Mouse (Mus musculus): ENCODE measurements around the gene Dapk2. TPM values are rescaled to one million over a fixed set of nuclear protein-coding genes. Genes with fewer than 3 reads are reported as not detected.

The Dapk2 gene
- polyA plus RNA-seq, 1 experiment from 2014 or later = 4.8 TPM

DNA sequence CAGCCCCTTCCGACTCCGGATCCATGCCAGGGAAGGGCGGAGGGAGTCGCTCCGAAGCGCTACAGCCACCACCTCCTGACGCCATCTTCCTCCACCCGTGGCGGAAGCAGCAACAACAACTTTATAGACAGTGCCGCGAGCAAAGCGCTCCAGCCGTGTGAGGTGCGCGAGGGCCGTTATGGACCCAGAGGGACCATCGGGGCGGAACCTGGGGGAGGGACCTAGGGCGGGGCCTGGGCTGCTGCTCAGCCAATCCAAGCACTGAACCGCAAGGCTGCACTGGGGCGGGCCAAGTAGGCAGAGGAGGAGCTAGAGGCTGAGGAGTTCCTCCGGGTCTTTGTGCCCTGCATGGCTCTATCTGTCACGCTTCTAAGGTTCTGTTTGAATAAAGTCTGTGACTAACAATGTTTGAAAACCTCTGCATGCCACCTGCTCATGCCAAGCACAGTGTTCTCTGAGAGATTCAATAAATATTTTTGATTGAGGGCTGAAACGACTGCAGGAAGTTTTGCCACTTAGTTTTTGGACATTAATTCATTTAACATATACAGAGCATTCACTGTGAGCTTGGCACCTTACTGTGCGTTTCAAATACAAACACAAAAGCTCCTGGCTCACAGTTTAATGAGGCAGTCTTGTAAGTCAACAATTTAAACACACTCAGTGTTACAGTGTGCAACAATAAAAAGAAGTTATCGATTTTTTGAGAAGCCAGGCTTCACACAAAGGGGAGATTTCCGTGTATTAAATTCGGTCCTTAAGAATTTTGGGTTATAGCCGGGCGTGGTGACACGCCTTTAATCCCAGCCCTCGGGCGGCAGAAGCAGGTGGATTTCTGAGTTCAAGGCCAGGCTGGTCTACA lies 33.1 kb upstream of the Dapk2 start:
- H3K9ac ChIP-seq = peak overlapping the region; percentile 82
- no peaks in the 10 kb centered on the region for H3K9me3 ChIP-seq (replicated peaks)
- peak overlapping the region; percentile 85 for H3K4me3 ChIP-seq (replicated peaks)
- H3K4me1 ChIP-seq = peaks cover 36% of the 10 kb centered on the region
- 19% methylated on average over 33 of the region's 33 CpGs for WGBS
- peak; percentile 98 for ATAC-seq (replicated peaks; ENCODE audit: low FRiP score)
- peak overlapping the region; percentile 73 for H3K4me2 ChIP-seq
- H3K27me3 ChIP-seq = no peaks in the 10 kb centered on the region
- H3K36me3 ChIP-seq = 0 out of 2 replicates have a peak, but pooled peaks cover 5% of the 10 kb centered on the region
- H3K27ac ChIP-seq = peak overlapping the region; percentile 94

- peaks cover 12% of the 10 kb centered on the region for H3K36me3 ChIP-seq
- H3K9me3 ChIP-seq (replicated peaks) = no peaks in the 10 kb centered on the region
- no peaks in the 10 kb centered on the region for H3K27me3 ChIP-seq
- ATAC-seq (replicated peaks; ENCODE audit: low FRiP score) = no peak
- H3K9ac ChIP-seq = no peak overlapping the region
- peak overlapping the region; percentile 73 for H3K4me2 ChIP-seq
- H3K4me1 ChIP-seq = peaks cover 36% of the 10 kb centered on the region
- H3K4me3 ChIP-seq (replicated peaks) = peak overlapping the region; percentile 80
- 53% methylated on average over 12 of the region's 12 CpGs for WGBS
- peak overlapping the region; percentile 94 for H3K27ac ChIP-seq
These were observed 32.2 kb upstream of the Dapk2 start for GRCm38 (mm10) chr9:66125543-66126455.

DNA sequence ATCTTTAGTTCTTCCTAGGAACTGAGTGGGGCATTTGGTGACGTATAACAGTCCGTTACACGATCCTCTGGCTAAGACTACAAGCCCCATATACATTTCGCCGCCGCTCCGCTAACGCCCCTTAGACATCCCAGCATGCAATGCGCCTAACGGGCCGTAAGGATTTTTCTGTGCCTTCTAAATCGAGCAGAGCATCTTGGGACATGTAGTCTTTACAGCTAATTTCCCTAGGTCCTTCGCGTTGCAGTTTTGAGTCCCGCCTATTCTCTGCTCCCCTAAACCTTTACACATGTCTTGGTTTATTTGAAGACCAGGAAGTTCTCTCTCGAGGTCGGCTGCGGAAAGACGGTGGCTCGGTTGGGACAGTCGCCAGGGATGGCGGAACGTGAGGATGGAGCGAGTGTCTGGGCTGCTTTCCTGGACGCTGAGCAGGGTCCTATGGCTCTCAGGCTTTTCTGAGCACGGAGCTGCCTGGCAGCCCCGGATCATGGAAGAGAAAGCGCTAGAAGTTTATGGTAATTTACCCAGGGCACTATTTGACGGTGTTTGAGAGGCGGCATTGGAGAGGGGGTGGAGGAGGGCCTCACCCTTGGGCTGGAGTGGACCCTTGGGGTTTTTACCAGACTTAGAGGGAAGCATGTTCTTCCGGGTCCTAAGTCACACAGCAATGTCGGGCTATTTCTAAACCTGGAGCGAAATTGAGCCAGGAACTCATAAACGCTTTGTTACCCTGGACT lies 31.4 kb upstream of the Dapk2 start, which contains the start of the genes Snx1 and Ciao2a:
Gene Snx1 (minus strand): TSS at position 132 of the 737 bp plus-strand sequence.
Gene Ciao2a (plus strand): TSS at position 156 of the 737 bp plus-strand sequence.
- WGBS = 1% methylated on average over 34 of the region's 34 CpGs
- peak within 1 kb of the TSS; percentile 80 for H3K4me3 ChIP-seq (replicated peaks)
- ATAC-seq (replicated peaks; ENCODE audit: low FRiP score) = peak; percentile 78
- peak within 1 kb of the TSS; percentile 88 for H3K27ac ChIP-seq
- no peaks in the 10 kb centered on the region for H3K9me3 ChIP-seq (replicated peaks)
- H3K9ac ChIP-seq = peak within 1 kb of the TSS; percentile 72
- H3K27me3 ChIP-seq = no peaks in the 10 kb centered on the region
- peak within 1 kb of the TSS; percentile 73 for H3K4me2 ChIP-seq
- H3K36me3 ChIP-seq = peaks cover 14% of the 10 kb centered on the region
- H3K4me1 ChIP-seq = peaks cover 36% of the 10 kb centered on the region

DNA sequence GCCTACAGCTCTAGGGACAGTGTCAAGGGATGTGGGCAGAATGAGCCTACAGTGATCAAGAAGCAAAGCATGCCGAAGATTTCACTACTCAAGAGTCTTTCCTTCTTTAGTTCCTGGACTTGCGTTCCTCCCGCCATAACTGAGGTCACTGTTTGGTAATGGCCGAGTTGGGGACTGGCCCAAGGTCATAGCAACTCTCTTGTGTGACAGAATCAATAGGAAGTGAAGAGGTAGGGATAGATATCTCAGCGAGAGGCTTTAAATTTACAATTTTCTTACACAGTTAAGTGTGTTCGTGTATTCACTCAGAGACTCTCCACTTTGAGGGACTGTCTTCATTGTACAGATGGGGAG lies 30.9 kb upstream of the Dapk2 start:
- Histone ChIP-seq H3K9me3 (replicated peaks) (no peaks in the 10 kb centered on the region), H3K4me1 (peaks cover 36% of the 10 kb centered on the region), H3K36me3 (peaks cover 18% of the 10 kb centered on the region), H3K4me2 (peak overlapping the region; percentile 73), H3K4me3 (replicated peaks) (peak overlapping the region; percentile 80), H3K27me3 (no peaks in the 10 kb centered on the region), H3K27ac (peak overlapping the region; percentile 88), H3K9ac (peak overlapping the region; percentile 72)
- ATAC-seq (replicated peaks; ENCODE audit: low FRiP score) = no peak
- 39% methylated on average over 6 of the region's 6 CpGs for WGBS

GRCm38 (mm10) chr9:66127884-66128283 lies 30.1 kb upstream of the Dapk2 start:
- 89% methylated on average over 4 of the region's 4 CpGs for whole genome bisulfite sequencing
- Histone ChIP-seq H3K4me2 (peak overlapping the region; percentile 73), H3K4me1 (peaks cover 32% of the 10 kb centered on the region), H3K4me3 (replicated peaks) (peak overlapping the region; percentile 80; the same call in 1 of the 2 replicates), H3K36me3 (peaks cover 25% of the 10 kb centered on the region), H3K9me3 (replicated peaks) (no peaks in the 10 kb centered on the region), H3K9ac (0 out of 2 replicates have a peak overlapping the region, but pooled peaks have one; percentile 72), H3K27ac (no peak overlapping the region), H3K27me3 (no peaks in the 10 kb centered on the region)
- no peak for ATAC-seq (replicated peaks; ENCODE audit: low FRiP score)

GRCm38 (mm10) chr9:66131466-66131865 lies 26.6 kb upstream of the Dapk2 start:
- ATAC-seq (replicated peaks; ENCODE audit: low FRiP score) = no peak
- Histone ChIP-seq H3K4me3 (replicated peaks) (no peak overlapping the region), H3K9ac (no peak overlapping the region), H3K4me1 (peaks cover 9% of the 10 kb centered on the region), H3K9me3 (replicated peaks) (no peaks in the 10 kb centered on the region), H3K36me3 (peaks cover 57% of the 10 kb centered on the region), H3K27ac (no peak overlapping the region), H3K27me3 (no peaks in the 10 kb centered on the region), H3K4me2 (no peak overlapping the region)
- WGBS = 95% methylated on average over 2 of the region's 2 CpGs

DNA sequence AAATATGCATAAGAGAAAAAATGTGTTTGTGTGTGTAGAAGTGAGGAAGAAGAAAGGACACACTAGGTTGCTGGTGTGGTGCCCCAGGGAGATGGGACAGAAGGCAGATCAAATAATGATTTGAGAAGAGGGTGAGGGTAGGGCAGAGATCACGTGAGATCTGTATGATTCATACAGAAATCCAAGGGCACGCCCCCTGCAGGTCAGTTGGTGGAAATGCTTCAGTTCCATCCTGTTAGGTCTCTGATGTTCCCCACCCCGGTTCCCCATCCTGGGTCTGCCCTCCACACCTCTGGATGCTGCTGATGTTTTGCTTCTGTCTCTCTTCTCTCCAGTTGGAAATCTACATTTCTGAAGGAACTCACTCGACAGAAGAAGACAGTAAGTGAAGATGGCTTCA lies 22.1 kb upstream of the Dapk2 start:
- no peaks in the 10 kb centered on the region for H3K9me3 ChIP-seq (replicated peaks)
- 61% methylated on average over 4 of the region's 4 CpGs for WGBS
- no peak for ATAC-seq (replicated peaks; ENCODE audit: low FRiP score)
- peaks cover 87% of the 10 kb centered on the region for H3K36me3 ChIP-seq
- no peak overlapping the region for H3K27ac ChIP-seq
- H3K4me2 ChIP-seq = no peak overlapping the region
- H3K9ac ChIP-seq = no peak overlapping the region
- no peaks in the 10 kb centered on the region for H3K27me3 ChIP-seq
- H3K4me3 ChIP-seq (replicated peaks) = no peak overlapping the region
- no peaks in the 10 kb centered on the region for H3K4me1 ChIP-seq

- Histone ChIP-seq H3K4me2 (no peak overlapping the region), H3K27ac (no peak overlapping the region), H3K27me3 (no peaks in the 10 kb centered on the region), H3K36me3 (peaks cover 75% of the 10 kb centered on the region), H3K9ac (no peak overlapping the region), H3K9me3 (replicated peaks) (no peaks in the 10 kb centered on the region), H3K4me3 (replicated peaks) (no peak overlapping the region), H3K4me1 (no peaks in the 10 kb centered on the region)
- 94% methylated on average over 7 of the region's 7 CpGs for WGBS
- ATAC-seq (replicated peaks; ENCODE audit: low FRiP score) = no peak
These were observed 19.8 kb upstream of the Dapk2 start for GRCm38 (mm10) chr9:66138193-66138592.

DNA sequence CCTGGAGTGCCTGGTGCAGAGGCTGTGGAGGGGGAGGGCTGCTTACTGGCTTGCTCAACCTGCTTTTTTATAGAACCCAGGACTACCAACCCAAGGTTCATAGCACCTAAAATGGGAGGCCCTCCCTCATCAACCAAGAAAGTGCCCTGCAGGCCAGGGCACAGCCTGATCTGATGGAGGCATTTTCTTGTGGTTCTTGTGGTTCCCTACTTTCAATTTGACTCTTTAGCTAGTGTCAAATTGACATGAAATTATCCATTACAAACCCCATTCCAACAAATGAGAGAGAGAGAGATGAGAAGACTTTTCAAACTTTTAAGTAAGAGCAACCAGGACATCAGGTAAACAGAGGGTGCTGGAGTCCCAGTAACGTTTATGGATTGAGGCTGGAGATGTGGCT lies 15.8 kb upstream of the Dapk2 start:
- ATAC-seq (replicated peaks; ENCODE audit: low FRiP score) = no peak
- Histone ChIP-seq H3K36me3 (peaks cover 38% of the 10 kb centered on the region), H3K4me1 (no peaks in the 10 kb centered on the region), H3K4me3 (replicated peaks) (no peak overlapping the region), H3K9ac (no peak overlapping the region), H3K4me2 (no peak overlapping the region), H3K27ac (no peak overlapping the region), H3K9me3 (replicated peaks) (no peaks in the 10 kb centered on the region), H3K27me3 (no peaks in the 10 kb centered on the region)
- 74% methylated on average over 1 of the region's 1 CpGs for WGBS

DNA sequence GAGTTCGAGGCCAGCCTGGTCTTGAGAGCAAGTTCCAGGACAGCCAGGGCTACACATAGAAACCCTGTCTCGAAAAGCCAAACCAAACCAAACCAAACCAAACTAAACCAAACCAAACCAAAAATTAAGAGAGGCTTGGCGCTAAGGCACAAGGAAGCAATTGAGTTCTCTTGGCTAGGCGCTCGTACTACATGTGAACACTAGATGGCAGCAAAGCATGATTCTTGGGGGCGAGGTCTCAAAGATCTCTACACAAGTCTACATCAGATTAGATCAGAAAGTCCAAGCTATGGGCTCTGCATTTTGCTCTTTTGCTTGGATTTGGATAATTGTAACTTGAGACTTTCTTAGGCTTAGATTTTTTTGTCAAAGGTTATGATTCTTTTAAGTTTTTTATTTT lies 13.8 kb upstream of the Dapk2 start:
- WGBS = 7% methylated on average over 6 of the region's 6 CpGs
- H3K9ac ChIP-seq = no peak overlapping the region
- ATAC-seq (replicated peaks; ENCODE audit: low FRiP score) = no peak
- H3K4me2 ChIP-seq = no peak overlapping the region
- no peak overlapping the region for H3K27ac ChIP-seq
- no peak overlapping the region for H3K4me3 ChIP-seq (replicated peaks)
- no peaks in the 10 kb centered on the region for H3K27me3 ChIP-seq
- H3K4me1 ChIP-seq = no peaks in the 10 kb centered on the region
- H3K36me3 ChIP-seq = peaks cover 20% of the 10 kb centered on the region
- no peaks in the 10 kb centered on the region for H3K9me3 ChIP-seq (replicated peaks)

- Histone ChIP-seq H3K4me1 (no peaks in the 10 kb centered on the region), H3K36me3 (0 out of 2 replicates have a peak, but pooled peaks cover 3% of the 10 kb centered on the region), H3K4me3 (replicated peaks) (no peak overlapping the region), H3K9ac (no peak overlapping the region), H3K9me3 (replicated peaks) (no peaks in the 10 kb centered on the region), H3K27ac (no peak overlapping the region), H3K27me3 (no peaks in the 10 kb centered on the region), H3K4me2 (no peak overlapping the region)
- no peak for ATAC-seq (replicated peaks; ENCODE audit: low FRiP score)
These were observed 11.9 kb upstream of the Dapk2 start for GRCm38 (mm10) chr9:66146141-66146540.

Measured in kidney, embryonic 15.5 days (tissue).